Comparison of ENCODE assay signal across 9 mouse cellular contexts in the genomic region with DNA sequence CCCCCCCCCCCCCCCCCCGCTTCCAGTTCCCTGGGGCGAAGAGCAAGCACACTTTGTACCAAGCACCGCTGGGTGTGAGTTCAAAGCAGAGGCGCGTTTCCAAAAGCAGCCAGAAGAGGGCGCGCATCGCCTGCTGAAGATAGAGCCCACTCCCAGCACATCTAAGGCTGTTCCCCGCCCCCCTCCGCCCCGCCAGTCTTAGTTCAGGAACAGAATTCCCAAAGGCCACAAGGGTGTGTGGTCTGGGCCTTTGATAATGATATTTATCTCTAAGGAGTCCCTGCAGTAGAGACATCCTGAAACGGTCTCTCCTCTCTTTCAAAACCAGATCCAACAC. TPM values are rescaled to one million over a fixed set of nuclear protein-coding genes. Genes with fewer than 3 reads are reported as not detected.
DNase-seq lines count a peak whose midpoint lies in the region; ATAC-seq and TF ChIP-seq lines count a peak whose summit lies in the region.
"Had no signal": no experiment of that assay in that cellular context is flagged by ENCODE, and none has a peak within 500 bp of the region (broad histone marks: within the 10 kb centered on the region; RNA-seq: fewer than 3 reads in every experiment).

No protein-coding gene starts in this region.

- 0% methylated on average over 11 of the region's 12 CpGs for WGBS in forebrain, embryonic 10.5 days
- under 1% methylated on average over 10 of the region's 12 CpGs for whole genome bisulfite sequencing in heart, embryonic 13.5 days
- WGBS in kidney, postnatal 0 days: 2% methylated on average over 11 of the region's 12 CpGs
- WGBS in neural tube, embryonic 11.5 days: 1% methylated on average over 10 of the region's 12 CpGs

- H3K36me3 ChIP-seq in forebrain, embryonic 10.5 days (replicated peaks): no peaks in the 10 kb centered on the region; the same call in 1 of the 2 replicates
- peaks cover 25% of the 10 kb centered on the region for H3K36me3 ChIP-seq in heart, embryonic 13.5 days
- H3K36me3 ChIP-seq in kidney, postnatal 0 days (ENCODE audit: insufficient read depth, low read length): 0 out of 2 replicates have a peak, but pooled peaks cover 5% of the 10 kb centered on the region
- no peaks in the 10 kb centered on the region for H3K36me3 ChIP-seq in neural tube, embryonic 11.5 days (ENCODE audit: control insufficient read depth, insufficient read depth, low read length)

- no peaks in the 10 kb centered on the region for H3K9me3 ChIP-seq in forebrain, embryonic 10.5 days
- H3K9me3 ChIP-seq in heart, embryonic 13.5 days: no peaks in the 10 kb centered on the region
- no peaks in the 10 kb centered on the region for H3K9me3 ChIP-seq in kidney, postnatal 0 days (replicated peaks; ENCODE audit: low read length)
- no peaks in the 10 kb centered on the region for H3K9me3 ChIP-seq in neural tube, embryonic 11.5 days (ENCODE audit: control insufficient read depth, low read length)

- H3K9ac ChIP-seq in heart, embryonic 13.5 days: peak overlapping the region; percentile 74
- H3K9ac ChIP-seq in kidney, postnatal 0 days (ENCODE audit: low read depth, low read length): no peak overlapping the region
- H3K9ac ChIP-seq in neural tube, embryonic 11.5 days (ENCODE audit: low read length): peak overlapping the region; percentile 32

- H3K4me3 ChIP-seq in forebrain, embryonic 10.5 days: peak overlapping the region; percentile 51
- H3K4me3 ChIP-seq in heart, embryonic 13.5 days: peak overlapping the region; percentile 41
- 0 out of 2 replicates have a peak overlapping the region, but pooled peaks have one; percentile 2 for H3K4me3 ChIP-seq in kidney, postnatal 0 days (replicated peaks; ENCODE audit: low read depth, low read length)
- peak overlapping the region; percentile 28 for H3K4me3 ChIP-seq in neural tube, embryonic 11.5 days (ENCODE audit: low read depth, low read length)

- ATAC-seq in heart, embryonic 13.5 days (ENCODE audit: extremely low read depth, insufficient number of reproducible peaks, low FRiP score, low TSS enrichment): no peak; the same call in 1 of the 2 replicates
- ATAC-seq in kidney, postnatal 0 days (replicated peaks; ENCODE audit: low FRiP score, low read depth): peak; percentile 73
- peak; percentile 80 for ATAC-seq in neural tube, embryonic 11.5 days (ENCODE audit: insufficient read depth, low FRiP score, low TSS enrichment)

- H3K4me2 ChIP-seq in heart, embryonic 13.5 days: peak overlapping the region; percentile 66
- H3K4me2 ChIP-seq in kidney, postnatal 0 days (ENCODE audit: low read length): peak overlapping the region; percentile 42
- peak overlapping the region; percentile 60 for H3K4me2 ChIP-seq in neural tube, embryonic 11.5 days (ENCODE audit: low read depth)

- peaks cover 18% of the 10 kb centered on the region for H3K27me3 ChIP-seq in forebrain, embryonic 10.5 days (ENCODE audit: poor library complexity, severe bottlenecking)
- peaks cover 9% of the 10 kb centered on the region for H3K27me3 ChIP-seq in heart, embryonic 13.5 days (replicated peaks)
- no peaks in the 10 kb centered on the region for H3K27me3 ChIP-seq in kidney, postnatal 0 days (ENCODE audit: insufficient read depth, low read length)
- peaks cover 3% of the 10 kb centered on the region; the same call in 1 of the 2 replicates for H3K27me3 ChIP-seq in neural tube, embryonic 11.5 days (ENCODE audit: control insufficient read depth, insufficient read depth, low read length)
- H3K27me3 ChIP-seq: CH12.LX had no signal

- peak; percentile 85 for DNase-seq in 3T3-L1 (ENCODE audit: low read depth, low spot score)
- peak; percentile 85 for DNase-seq in brain, adult 2 months (ENCODE audit: low read depth, low spot score)
- peak; percentile 92 for DNase-seq in forebrain, embryonic 10.5 days (ENCODE audit: extremely low spot score, low spot score)
- DNase-seq in kidney, postnatal 0 days (ENCODE audit: low spot score): peak; percentile 93
- DNase-seq in liver: peak; percentile 74
- DNase-seq in neural tube, embryonic 11.5 days (ENCODE audit: low spot score): peak; percentile 93
- peak; percentile 97 for DNase-seq in testis, postnatal 10 days (ENCODE audit: low spot score)

- TF ChIP-seq CTCF in kidney, postnatal 0 days (IDR thresholded peaks at IDR 0.05; ENCODE audit: low read depth): peak; percentile 81

- H3K27ac ChIP-seq in forebrain, embryonic 10.5 days: peak overlapping the region; percentile 27; the same call in 1 of the 2 replicates
- no peak overlapping the region for H3K27ac ChIP-seq in heart, embryonic 13.5 days (replicated peaks)
- no peak overlapping the region for H3K27ac ChIP-seq in kidney, postnatal 0 days
- H3K27ac ChIP-seq in neural tube, embryonic 11.5 days (ENCODE audit: low read depth, low read length): no peak overlapping the region

- H3K4me1 ChIP-seq in forebrain, embryonic 10.5 days: peaks cover 19% of the 10 kb centered on the region
- peaks cover 8% of the 10 kb centered on the region; the same call in 1 of the 2 replicates for H3K4me1 ChIP-seq in heart, embryonic 13.5 days
- 0 out of 2 replicates have a peak, but pooled peaks cover 5% of the 10 kb centered on the region for H3K4me1 ChIP-seq in kidney, postnatal 0 days (replicated peaks; ENCODE audit: insufficient read depth, low read length)
- H3K4me1 ChIP-seq in neural tube, embryonic 11.5 days (ENCODE audit: control insufficient read depth, insufficient read depth, low read length): no peaks in the 10 kb centered on the region; the same call in 1 of the 2 replicates

RNA-seq across cellular contexts. Expression of a gene that starts 28.9 kb away (rescaled TPM):
- 0.99 and 2.3 TPM in 2 replicates for polyA plus RNA-seq in forebrain, embryonic 10.5 days (2016; fragmentation: Nextera tagmentation; extraction: Ambion mirVana)
- 4.0 and 5.6 TPM in 2 replicates for polyA plus RNA-seq in heart, embryonic 13.5 days (2015; fragmentation: Nextera tagmentation; extraction: Ambion mirVana)
- 7.0 and 7.1 TPM in 2 replicates for polyA plus RNA-seq in kidney, postnatal 0 days (2015; fragmentation: Nextera tagmentation; extraction: Ambion mirVana)
- polyA plus RNA-seq in neural tube, embryonic 11.5 days (2014; fragmentation: Nextera tagmentation; extraction: Ambion mirVana): 0.12 TPM in 1 of 2 replicates, not detected in the other
